Mouse (Mus musculus) stomach, embryonic 14.5 days (tissue): ENCODE measurements around the gene Wdr1. TPM values are rescaled to one million over a fixed set of nuclear protein-coding genes. Genes with fewer than 3 reads are reported as not detected.

ENCODE experiments used
- ATAC-seq: fragments of 200-750 bp; cut with Nextera tagmentation; 2 replicates; pipeline ENCODE4 v1.8.0; 2017; ENCODE audit warnings: low read depth, moderate TSS enrichment; ENCODE audit not compliant: insufficient number of reproducible peaks, insufficient read depth, low FRiP score
- H3K27ac ChIP-seq: fragments of 300-500 bp; sonication (generic); 2 replicates; pipeline ENCODE4 v1.5.1; 2014; ENCODE audit warnings: mild to moderate bottlenecking, low read length, moderate library complexity, mixed read lengths
- H3K27me3 ChIP-seq: fragments of 300-500 bp; sonication (generic); 2 replicates; pipeline ENCODE4 v1.6.1; 2014; ENCODE audit warnings: low read length, control low read depth, mixed read lengths; ENCODE audit not compliant: control insufficient read depth, insufficient read depth
- H3K36me3 ChIP-seq: fragments of 300-500 bp; sonication (generic); 2 replicates; pipeline ENCODE4 v1.6.1; 2014; ENCODE audit warnings: mild to moderate bottlenecking, control low read depth, low read length, moderate library complexity, mixed read lengths; ENCODE audit not compliant: control insufficient read depth, insufficient read depth
- H3K4me1 ChIP-seq: fragments of 300-500 bp; sonication (generic); 2 replicates; pipeline ENCODE4 v1.6.1; 2014; ENCODE audit warnings: low read length, control low read depth, mixed read lengths; ENCODE audit not compliant: control insufficient read depth, insufficient read depth
- H3K4me2 ChIP-seq: fragments of 300-500 bp; sonication (generic); replicated peaks from 2 replicates; pipeline ENCODE4 v1.6.1; 2014; ENCODE audit warnings: low read depth, low read length, control low read depth
- H3K4me3 ChIP-seq: fragments of 300-500 bp; sonication (generic); 2 replicates; pipeline ENCODE4 v1.5.1; 2014; ENCODE audit warnings: low read depth, low read length, control low read depth
- H3K9ac ChIP-seq: fragments of 300-500 bp; sonication (generic); replicated peaks from 2 replicates; pipeline ENCODE4 v1.6.1; 2014; ENCODE audit warnings: low read depth, mild to moderate bottlenecking, control low read depth, low read length, moderate library complexity, mixed read lengths
- H3K9me3 ChIP-seq: fragments of 300-500 bp; sonication (generic); 2 replicates; pipeline ENCODE4 v1.6.1; 2016; ENCODE audit warnings: low read depth, low read length, control low read depth; ENCODE audit not compliant: control insufficient read depth
- WGBS: fragments of 180-500 bp; shearing (Covaris S2); extraction: QIAGEN DNeasy Blood & Tissue Kit; methylation state at CpG from one replicate; pipeline ENCODE4 v1.1.7; 2014; 5-methylcytosine and 5-hydroxymethylcytosine counted together
- polyA plus RNA-seq: library from polyadenylated mRNA; unstranded; fragments of >200 nt; fragmentation: Nextera tagmentation; extraction: Ambion mirVana; gene quantifications from 2 replicates; pipeline ENCODE4 v1.2.1, GENCODE M21; 2014

Wdr1 gene
- polyA plus RNA-seq, 1 experiment from 2014 or later: 252 TPM

DNA sequence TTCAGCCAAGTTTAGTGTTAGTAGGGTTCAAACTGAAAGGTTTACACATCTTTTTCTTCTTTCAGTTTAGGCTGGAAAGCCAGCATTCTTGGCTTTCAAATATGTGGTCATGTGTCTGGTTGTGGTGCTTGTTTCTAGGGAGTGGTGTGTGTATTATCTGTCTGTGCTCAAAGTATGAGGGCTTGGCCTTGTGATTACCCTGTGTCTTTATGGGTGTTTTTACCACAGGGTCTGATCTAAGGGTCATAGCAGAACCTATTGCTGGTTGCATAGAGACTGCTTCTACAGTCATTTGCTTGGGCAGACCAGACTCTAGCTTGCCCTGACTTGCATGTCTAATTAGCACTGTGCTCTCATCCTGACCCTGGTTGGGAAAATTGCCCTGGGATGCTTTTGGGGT lies 5.6 kb upstream of the Wdr1 start:
- no peak overlapping the region for H3K4me2 ChIP-seq
- H3K9ac ChIP-seq: no peak overlapping the region
- no peaks in the 10 kb centered on the region for H3K4me1 ChIP-seq
- H3K27me3 ChIP-seq: no peaks in the 10 kb centered on the region
- ATAC-seq: no peak
- no peaks in the 10 kb centered on the region for H3K36me3 ChIP-seq
- H3K4me3 ChIP-seq: no peak overlapping the region
- no peaks in the 10 kb centered on the region for H3K9me3 ChIP-seq
- H3K27ac ChIP-seq: no peak overlapping the region

DNA sequence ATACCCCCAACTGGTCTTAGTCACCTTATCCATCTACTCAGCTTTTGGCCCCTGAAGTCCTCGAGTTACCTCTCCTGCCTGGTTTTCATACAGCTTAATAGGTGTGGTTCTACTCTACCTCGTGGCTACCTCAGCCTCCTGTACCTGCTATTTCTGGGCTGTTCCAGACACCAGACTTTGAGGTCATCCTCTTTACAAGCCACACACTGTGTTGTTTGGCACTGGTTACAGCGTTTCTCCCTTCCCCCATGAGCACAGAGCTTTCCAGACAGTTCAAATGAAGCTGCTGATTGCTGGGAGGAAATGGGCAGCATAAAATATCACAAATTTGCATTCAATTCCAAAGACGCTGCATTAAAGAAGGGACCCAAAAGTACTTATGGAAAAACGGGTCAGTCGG lies 1.8 kb upstream of the Wdr1 start:
- no peak overlapping the region for H3K9ac ChIP-seq
- no peak overlapping the region for H3K4me3 ChIP-seq
- H3K4me1 ChIP-seq: peaks cover 4% of the 10 kb centered on the region; the same call in 1 of the 2 replicates
- ATAC-seq: no peak
- H3K36me3 ChIP-seq: no peaks in the 10 kb centered on the region; the same call in 1 of the 2 replicates
- no peak overlapping the region for H3K27ac ChIP-seq
- H3K4me2 ChIP-seq: no peak overlapping the region
- WGBS: 80% methylated on average over 6 of the region's 6 CpGs
- H3K9me3 ChIP-seq: no peaks in the 10 kb centered on the region
- no peaks in the 10 kb centered on the region for H3K27me3 ChIP-seq

DNA sequence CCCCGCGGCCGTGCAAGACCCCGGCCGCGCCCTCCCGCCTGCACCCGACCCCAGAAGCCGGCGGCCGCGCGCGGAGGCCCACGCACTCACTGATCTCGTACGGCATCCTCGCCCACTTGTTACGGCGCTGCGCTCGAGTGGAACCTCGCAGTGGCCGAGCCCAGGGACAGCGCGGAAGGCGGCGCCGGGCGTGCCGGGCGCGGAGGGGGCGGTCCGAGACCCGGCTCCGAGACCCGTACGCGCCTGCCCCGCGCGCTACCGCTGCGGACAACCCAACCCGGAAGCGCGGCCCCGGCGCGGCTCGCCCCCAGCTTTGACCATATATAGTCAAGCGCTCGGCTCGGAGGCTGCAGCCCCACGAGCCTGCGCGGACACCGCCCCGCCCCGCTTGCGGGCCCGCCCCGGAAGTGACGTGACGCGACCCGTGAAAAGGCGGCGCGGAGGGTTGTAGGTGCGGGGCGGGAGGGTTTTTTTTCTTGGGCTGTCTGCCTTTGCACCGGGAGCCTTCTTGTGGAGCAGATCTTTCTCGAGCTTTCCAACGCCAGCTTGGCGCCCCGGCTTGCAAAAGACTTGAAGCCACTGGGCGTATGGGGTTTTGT lies 1.5 kb downstream of the Wdr1 start:
- Histone ChIP-seq H3K36me3 (peaks cover 26% of the 10 kb centered on the region), H3K4me2 (peak overlapping the region; percentile 77), H3K4me1 (peaks cover 10% of the 10 kb centered on the region; the same call in 1 of the 2 replicates), H3K9me3 (no peaks in the 10 kb centered on the region), H3K27me3 (no peaks in the 10 kb centered on the region), H3K27ac (peak overlapping the region; percentile 97), H3K9ac (peak overlapping the region; percentile 90), H3K4me3 (peak overlapping the region; percentile 86)
- under 1% methylated on average over 61 of the region's 79 CpGs for WGBS
- ATAC-seq: peak; percentile 98

DNA sequence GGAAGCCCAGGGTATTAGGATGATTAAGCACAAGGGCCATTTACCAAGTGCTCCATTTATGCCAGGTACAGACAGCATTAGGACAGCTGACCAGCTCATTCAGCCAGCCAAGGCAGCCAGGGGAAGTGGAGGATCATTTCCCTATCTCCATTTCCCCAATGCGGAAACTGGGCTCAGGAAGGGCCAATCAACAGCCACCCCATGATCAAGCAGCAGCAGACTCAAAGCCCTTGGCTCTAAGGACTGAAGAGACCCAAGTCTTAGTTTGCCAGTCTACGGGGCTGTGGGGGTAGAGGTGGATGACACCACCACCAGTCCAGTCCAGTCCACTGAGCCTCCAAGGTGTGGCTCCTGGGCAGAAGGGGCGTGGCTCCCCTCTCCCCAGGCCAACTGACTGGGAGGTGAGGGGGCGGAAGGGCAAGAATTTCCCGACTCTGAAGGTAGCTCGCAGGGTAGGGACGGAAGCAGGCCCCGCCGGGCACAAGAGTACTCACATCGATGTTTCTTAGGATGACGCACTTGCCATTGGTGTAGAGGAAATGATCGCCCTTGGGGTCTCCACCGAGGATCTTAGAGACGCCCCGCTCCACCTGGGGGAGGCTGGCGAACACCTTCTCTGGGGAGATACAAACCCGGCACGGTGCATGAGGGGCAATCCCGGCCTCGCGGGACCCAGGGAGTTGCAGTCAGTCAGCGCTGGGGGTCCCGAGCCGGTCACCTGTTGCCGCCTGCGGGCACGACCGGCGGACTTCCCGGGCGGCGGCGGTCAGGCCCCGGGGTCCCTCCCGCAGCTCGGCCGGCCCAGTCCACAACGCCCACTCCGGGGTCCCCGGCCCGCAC lies 2.2 kb downstream of the Wdr1 start:
- peak overlapping the region; percentile 90 for H3K9ac ChIP-seq
- peak overlapping the region; percentile 77 for H3K4me2 ChIP-seq
- no peaks in the 10 kb centered on the region for H3K9me3 ChIP-seq
- peaks cover 10% of the 10 kb centered on the region; the same call in 1 of the 2 replicates for H3K4me1 ChIP-seq
- no peaks in the 10 kb centered on the region for H3K27me3 ChIP-seq
- peak overlapping the region; percentile 90 for H3K27ac ChIP-seq
- peak overlapping the region; percentile 86 for H3K4me3 ChIP-seq
- H3K36me3 ChIP-seq: peaks cover 32% of the 10 kb centered on the region
- under 1% methylated on average over 35 of the region's 41 CpGs for WGBS
- peak; percentile 26 for ATAC-seq

DNA sequence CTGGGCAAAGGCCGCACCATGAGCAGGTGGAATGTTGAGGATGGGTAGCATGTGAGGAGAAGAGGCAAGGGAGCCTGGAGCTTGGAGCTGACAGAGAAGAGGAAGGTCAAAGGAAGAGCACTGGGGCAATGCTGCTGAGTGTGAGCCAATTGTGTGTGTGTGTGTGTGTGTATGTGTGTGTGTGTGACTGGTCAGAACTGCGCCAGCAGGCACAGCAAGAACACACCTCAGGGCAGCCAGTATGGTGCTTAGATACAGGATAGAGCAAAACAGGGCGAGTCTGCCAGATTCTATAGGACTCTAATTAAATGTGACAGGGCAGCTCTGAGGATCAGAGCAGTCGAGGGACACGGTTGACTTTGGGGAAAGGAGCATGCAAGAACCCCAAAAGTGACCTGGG lies 4.2 kb downstream of the Wdr1 start:
- WGBS: 78% methylated on average over 5 of the region's 5 CpGs
- H3K4me2 ChIP-seq: no peak overlapping the region
- no peaks in the 10 kb centered on the region for H3K27me3 ChIP-seq
- no peaks in the 10 kb centered on the region for H3K9me3 ChIP-seq
- H3K27ac ChIP-seq: no peak overlapping the region
- H3K36me3 ChIP-seq: peaks cover 40% of the 10 kb centered on the region
- peaks cover 12% of the 10 kb centered on the region; the same call in 1 of the 2 replicates for H3K4me1 ChIP-seq
- no peak for ATAC-seq
- no peak overlapping the region for H3K9ac ChIP-seq
- H3K4me3 ChIP-seq: no peak overlapping the region

DNA sequence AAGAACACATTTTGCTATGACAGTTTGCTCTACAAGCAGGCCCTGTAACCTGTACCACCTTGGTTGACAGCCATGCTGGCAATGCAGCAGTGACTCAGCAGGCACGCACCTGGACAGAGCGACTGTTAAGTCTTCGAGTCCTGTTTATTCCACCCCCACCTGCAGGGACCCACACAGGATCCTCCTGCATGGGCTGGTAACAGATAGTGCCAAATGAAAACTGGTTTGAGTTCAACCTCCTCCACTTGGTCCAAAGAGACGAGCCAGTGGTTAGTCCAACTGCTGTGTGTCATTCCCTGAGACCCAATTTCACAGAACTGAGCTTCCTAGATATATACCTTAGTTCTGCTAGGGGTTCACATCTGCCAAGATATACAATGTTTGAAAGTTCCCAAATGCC lies 5.2 kb downstream of the Wdr1 start:
- 87% methylated on average over 4 of the region's 4 CpGs for WGBS
- Histone ChIP-seq H3K27ac (no peak overlapping the region), H3K27me3 (no peaks in the 10 kb centered on the region), H3K4me2 (no peak overlapping the region), H3K4me3 (no peak overlapping the region), H3K9ac (no peak overlapping the region), H3K36me3 (peaks cover 40% of the 10 kb centered on the region), H3K4me1 (peaks cover 12% of the 10 kb centered on the region; the same call in 1 of the 2 replicates), H3K9me3 (no peaks in the 10 kb centered on the region)
- no peak for ATAC-seq

DNA sequence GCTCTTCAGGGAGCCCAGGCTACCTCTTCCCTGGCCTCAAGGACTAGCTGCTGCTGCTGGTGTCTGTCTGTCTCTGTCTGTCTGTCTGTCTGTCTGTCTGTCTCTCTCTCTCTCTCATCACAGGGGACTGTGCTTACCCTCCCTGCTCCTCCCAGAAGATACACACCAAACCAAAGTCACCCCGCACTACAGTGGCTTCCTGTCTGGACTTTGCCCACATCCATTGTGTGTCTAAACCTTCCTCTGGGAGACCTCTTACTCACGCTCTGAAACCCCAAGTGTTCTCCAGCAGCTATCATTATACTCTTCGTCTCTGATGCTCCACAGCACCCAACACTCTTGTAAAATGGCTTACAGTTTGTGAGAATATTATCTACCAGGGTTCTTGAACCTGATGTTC lies 6.6 kb downstream of the Wdr1 start:
- Histone ChIP-seq H3K36me3 (peaks cover 42% of the 10 kb centered on the region), H3K27ac (no peak overlapping the region), H3K9ac (no peak overlapping the region), H3K9me3 (no peaks in the 10 kb centered on the region), H3K4me2 (no peak overlapping the region), H3K4me3 (no peak overlapping the region), H3K4me1 (peaks cover 12% of the 10 kb centered on the region; the same call in 1 of the 2 replicates), H3K27me3 (no peaks in the 10 kb centered on the region)
- 79% methylated on average over 3 of the region's 3 CpGs for WGBS
- no peak for ATAC-seq

DNA sequence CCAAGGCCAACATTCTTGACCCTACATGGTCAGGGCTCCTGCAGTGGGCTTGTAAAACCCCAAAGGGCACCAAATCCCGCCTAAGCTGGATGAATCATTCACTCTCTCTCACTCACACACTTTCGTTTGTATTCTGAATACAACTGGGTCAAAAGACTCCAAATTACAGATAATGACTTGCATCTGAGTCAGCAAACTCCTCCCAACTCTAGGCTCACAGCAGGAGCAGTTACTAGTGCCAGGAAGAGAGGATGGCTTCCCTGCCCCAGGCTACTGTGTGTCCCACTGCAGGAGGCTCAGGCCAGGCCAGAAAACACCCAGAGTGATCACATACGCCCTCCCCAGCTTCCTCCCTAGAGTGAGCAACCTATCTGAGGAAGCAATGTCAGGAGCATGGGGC lies 9.1 kb downstream of the Wdr1 start:
- H3K36me3 ChIP-seq: peaks cover 56% of the 10 kb centered on the region
- 64% methylated on average over 3 of the region's 3 CpGs for WGBS
- no peak overlapping the region for H3K4me3 ChIP-seq
- H3K4me1 ChIP-seq: peaks cover 24% of the 10 kb centered on the region
- ATAC-seq: no peak
- H3K9me3 ChIP-seq: no peaks in the 10 kb centered on the region
- no peak overlapping the region for H3K27ac ChIP-seq
- H3K27me3 ChIP-seq: no peaks in the 10 kb centered on the region
- H3K9ac ChIP-seq: no peak overlapping the region
- H3K4me2 ChIP-seq: no peak overlapping the region
